Mouse (Mus musculus) left cerebral cortex, postnatal 14 days (tissue): ENCODE measurements around the gene Celsr1. TPM values are rescaled to one million over a fixed set of nuclear protein-coding genes. Genes with fewer than 3 reads are reported as not detected.
A peak's percentile ranks its signal among the peaks of the same experiment; 100 is the strongest.
"Not testable (repeated sequence)": the region's sequence is repeated elsewhere in the genome, so short reads cannot be mapped to it uniquely, and the experiment has no call there.

ENCODE experiments used
- DNase-seq, 2 experiments: peaks; one replicate each; pipeline ENCODE4 v3.0.0; 2021 to 2022; ENCODE audit warnings: low spot score in 2 of 2, mixed read lengths in 1 of 2
- intact Hi-C: fragments of 180-260 bp; cut with DNase I; formaldehyde crosslinking; loops from one replicate; pipeline ENCODE4 v1.15.1; 2025
- total RNA-seq, 2 experiments: library from RNA; stranded (reverse); gene quantifications; 2 replicates each; pipeline ENCODE4 v1.2.3; 2021

The Celsr1 gene
- total RNA-seq, 2 experiments from 2014 or later, result 2.2 to 3.1 TPM

- intact Hi-C loops, result no loop called here
- DNase-seq, result no peak
Measured at GRCm38 (mm10) chr15:86066836-86067580, 33.4 kb upstream of the Celsr1 start.

DNA sequence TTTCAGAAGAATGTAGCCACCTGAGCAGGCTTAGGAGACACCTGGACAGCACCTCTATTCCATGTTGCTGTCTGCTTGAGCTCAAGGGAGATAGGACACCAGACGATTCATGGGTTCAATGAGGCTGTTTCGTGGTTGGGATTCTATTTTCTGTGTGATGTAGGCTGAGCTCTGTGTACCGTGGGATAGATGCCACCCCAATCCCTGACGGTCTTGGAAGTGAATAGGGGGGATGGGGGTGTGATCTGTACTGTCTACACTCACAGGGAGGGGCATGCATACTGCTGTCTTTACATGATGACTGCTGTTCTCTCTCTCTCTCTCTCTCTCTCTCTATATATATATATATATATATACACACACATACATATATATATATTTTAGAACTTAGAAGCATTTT is 31.8 kb upstream of the Celsr1 start:
- intact Hi-C loops, result no loop called here
- peak in 1 of 2 experiments; percentile 77 for DNase-seq

DNA sequence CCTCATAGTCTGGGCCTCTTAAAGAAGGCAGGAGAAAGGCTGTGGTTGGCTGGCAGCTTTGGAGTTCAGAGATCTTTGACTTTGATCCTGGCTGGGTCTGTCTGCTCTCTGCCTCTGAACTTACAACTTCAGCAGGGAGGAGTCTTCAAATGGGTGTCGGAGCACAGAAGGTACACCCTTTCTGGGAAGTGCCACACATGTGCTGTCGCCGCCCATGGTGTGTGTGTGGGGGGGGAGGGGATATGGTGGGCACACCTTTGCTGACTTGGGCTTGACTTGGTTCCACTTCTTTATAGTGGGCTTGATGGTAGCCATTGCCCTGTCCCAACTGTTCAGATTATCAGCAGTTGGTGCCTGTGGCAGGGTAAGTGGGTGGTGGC is 31.3 kb upstream of the Celsr1 start:
- DNase-seq, result no peak
- intact Hi-C loops, result no loop called here

DNA sequence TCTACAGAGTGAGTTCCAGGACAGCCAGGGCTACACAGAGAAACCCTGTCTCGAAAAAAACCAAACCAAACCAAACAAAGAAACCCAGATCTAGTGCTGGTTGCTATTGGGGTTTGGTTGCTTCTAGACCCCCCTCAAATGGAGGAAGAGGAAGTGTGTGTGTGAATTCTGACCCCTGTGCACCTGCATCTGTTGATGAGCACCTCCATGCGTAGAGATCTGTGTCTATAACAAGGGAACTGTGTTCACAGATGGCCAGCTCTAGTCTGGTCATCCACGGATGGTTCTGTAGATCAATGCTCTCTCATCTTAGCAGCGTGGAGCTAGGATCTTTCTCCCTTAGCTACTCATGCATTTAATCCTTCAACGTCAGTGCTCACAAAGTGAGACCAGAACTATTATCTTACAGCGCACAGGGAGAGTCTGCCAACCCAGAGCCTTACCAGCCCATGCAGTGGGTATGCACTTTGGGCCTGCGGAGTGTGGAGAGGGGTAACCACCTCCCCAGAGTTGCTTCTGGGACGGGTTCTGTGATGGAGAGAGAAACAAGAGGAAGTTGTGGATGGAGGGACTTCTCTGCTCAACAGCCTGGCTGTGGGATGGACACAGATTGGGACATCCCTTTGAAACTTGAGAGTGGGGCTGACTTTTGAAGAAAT is 30.7 kb upstream of the Celsr1 start:
- DNase-seq, result no peak
- intact Hi-C loops, result no loop called here

DNA sequence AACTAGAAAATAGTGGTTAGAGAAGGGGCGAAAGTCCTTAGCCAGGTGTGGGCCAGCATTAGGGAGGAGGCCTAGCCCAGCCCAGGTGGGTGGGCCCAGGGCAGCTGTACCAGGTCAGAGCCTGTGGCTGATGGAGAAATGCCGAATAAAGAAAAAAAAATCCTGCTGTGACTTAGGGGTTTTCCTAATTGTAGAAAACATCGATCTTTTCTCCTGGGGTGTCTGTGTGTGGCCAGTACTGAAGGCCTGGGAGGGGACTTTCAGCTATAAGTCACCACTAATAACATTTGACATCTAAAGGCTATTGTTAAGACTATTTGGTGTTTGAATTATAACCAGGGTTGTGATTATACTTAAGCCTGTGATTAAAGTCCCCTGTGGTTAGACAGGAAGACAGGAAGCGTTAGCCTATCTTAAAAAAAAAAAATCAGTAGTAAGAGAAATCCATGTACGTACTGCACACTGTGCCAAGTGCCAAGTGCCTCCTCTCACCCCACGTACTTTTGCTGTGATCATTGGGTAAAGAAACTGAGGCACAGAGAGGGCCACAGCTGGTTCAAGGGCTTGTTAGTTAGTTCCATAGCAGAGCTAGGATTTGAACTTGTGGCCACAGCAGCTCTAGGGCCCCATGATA is 28.4 kb upstream of the Celsr1 start:
- no peak for DNase-seq
- intact Hi-C loops, result loop anchor here (2.0 kb wide), 1 partner anchor 47 kb away; no protein-coding TSS in a partner anchor

DNA sequence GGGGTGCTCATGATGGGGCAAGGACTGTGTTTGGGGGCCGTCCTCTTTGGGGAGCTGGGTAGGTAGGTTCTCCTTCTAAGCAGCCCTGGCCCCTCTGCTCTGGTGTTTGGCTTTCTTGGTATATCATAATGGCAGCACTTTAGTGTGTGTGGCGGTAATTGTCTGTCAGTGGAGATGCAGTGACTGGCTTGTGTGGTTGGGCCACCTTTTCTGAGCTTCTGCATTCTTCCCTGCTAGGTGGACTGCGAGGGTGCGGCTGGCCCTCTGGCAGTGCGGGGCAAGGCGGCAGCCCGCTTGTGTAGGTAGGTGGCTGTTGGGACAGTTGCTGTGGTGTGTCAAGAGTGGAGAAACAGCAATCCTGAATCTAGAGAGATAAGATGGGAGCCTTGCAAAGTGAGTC is 27.6 kb upstream of the Celsr1 start:
- DNase-seq, result no peak
- intact Hi-C loops, result loop anchor here (2.0 kb wide), 1 partner anchor 48 kb away; no protein-coding TSS in a partner anchor

DNA sequence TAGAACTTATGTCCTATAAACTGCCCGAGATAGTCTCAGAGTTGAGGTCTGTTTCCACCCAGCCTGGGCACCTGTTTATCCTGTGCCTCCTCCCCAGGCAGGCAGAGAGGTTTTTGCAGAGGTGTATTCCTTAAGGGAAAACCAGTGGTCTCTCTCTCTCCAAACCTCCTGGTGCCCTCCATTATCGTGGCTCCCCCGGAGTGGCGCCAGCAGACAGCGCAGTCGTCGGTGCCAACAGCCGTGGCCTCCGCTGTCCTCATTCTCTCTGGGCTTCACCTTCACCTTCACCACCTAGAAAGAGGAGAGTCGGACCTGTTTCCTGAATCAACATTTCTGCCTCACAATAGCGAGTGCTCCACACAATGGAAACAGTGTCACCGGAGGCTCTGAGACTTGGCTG is 27.0 kb upstream of the Celsr1 start:
- intact Hi-C loops, result loop anchor here (2.0 kb wide), 1 partner anchor 48 kb away; no protein-coding TSS in a partner anchor
- no peak for DNase-seq

- intact Hi-C loops, result loop anchor here (2.0 kb wide), 1 partner anchor 49 kb away; no protein-coding TSS in a partner anchor
- no peak for DNase-seq
Measured at GRCm38 (mm10) chr15:86059835-86060380, 26.3 kb upstream of the Celsr1 start.

DNA sequence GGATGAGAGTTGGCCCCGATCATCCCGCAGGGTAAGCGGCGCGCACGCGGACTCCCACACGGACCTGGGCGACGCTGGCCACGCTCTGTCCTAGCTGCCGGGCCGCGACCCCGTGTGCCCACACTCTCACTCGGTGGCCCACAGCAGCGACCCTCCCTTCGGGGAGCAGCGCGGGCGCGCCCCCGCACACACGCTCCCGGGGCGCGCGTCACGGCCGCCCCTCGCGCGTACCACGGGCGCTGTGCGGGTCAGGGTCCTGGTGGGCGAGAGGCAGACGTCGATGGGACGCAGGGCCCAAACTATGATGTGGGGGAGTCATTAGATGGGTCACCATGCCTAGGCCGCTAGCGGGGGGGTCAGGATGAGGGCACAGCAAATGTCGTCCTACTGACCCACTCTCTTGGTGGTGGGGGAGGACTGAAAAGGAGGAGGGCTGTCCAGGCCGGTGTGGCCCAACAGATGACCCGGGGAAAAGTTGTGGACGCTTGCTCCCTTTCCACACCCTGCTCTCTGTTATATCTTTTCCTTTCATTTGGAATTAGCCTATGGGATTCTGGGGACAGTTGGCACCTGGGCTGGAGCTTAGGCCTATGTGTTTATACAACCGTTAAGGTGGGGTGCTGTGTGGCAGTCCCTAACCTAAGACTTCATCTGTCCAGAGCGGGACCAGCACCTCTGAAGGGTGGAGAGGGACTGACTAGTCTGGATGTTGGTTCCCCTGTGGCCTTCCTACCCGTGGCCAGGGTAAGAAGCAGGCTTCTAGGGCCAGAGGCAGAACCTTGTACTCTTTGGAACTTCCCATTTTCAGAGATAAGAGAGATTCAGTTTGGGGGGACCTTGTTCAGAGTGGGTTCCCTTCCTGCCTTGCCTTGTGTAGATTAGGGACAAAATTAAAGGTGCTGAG is 25.6 kb upstream of the Celsr1 start:
- DNase-seq, result no peak
- intact Hi-C loops, result no loop called here

DNA sequence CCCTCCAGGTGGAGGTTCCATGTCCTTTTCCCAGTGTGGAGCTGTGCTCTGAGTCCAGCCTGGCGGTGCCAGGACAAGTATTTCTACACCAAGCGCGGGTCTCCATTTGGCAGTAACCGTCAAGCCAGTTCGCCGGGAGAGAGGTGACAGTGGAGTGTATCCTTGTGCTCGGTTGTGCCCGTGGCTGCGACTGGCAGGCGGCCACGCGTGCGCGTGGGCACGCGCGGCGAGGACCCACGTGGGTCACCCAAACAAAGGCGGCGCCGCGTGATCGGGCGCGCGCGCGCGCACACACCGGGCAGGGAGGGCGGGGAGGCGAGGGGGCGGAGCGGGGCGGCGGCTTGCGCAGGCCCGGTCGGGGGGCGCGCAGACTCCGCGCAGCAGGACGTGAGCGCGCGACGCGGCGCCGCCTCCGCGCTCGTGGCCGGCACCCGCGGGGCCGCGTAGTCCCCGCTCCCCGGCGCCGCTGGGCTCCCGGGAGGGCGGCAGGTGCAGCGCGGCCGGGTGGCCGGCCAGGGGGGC is 24.9 kb upstream of the Celsr1 start:
- intact Hi-C loops, result no loop called here
- peak; percentile 92 to 95 for DNase-seq

- no peak for DNase-seq
- intact Hi-C loops, result no loop called here
Measured at GRCm38 (mm10) chr15:86057908-86058307, 24.3 kb upstream of the Celsr1 start.

GRCm38 (mm10) chr15:86057413-86057812 is 23.8 kb upstream of the Celsr1 start, which contains the start of gene Gramd4:
TSS of gene Gramd4 (plus strand) at chr15:86057695.
- intact Hi-C loops, result no loop called here
- DNase-seq, result no peak

- intact Hi-C loops, result no loop called here
Measured at GRCm38 (mm10) chr15:86056221-86056760, 22.7 kb upstream of the Celsr1 start.

GRCm38 (mm10) chr15:86054861-86055260 is 21.3 kb upstream of the Celsr1 start:
- intact Hi-C loops, result loop anchor here (1.0 to 5.0 kb wide), 2 partner anchors 69 to 82 kb away; no protein-coding TSS in a partner anchor
- not testable (repeated sequence) for DNase-seq

More at GRCm38 (mm10) chr15:86056221-86056760, 22.7 kb upstream of the Celsr1 start:
- no peak for DNase-seq

- intact Hi-C loops, result loop anchor here (1.0 to 5.0 kb wide), 2 partner anchors 70 to 83 kb away; no protein-coding TSS in a partner anchor
- DNase-seq, result peak; percentile 89 to 90
Measured at GRCm38 (mm10) chr15:86053890-86054536, 20.4 kb upstream of the Celsr1 start.

GRCm38 (mm10) chr15:86051878-86052478 is 18.4 kb upstream of the Celsr1 start:
- no peak for DNase-seq
- intact Hi-C loops, result loop anchor here (5.0 kb wide), 1 partner anchor 85 kb away; no protein-coding TSS in a partner anchor

DNA sequence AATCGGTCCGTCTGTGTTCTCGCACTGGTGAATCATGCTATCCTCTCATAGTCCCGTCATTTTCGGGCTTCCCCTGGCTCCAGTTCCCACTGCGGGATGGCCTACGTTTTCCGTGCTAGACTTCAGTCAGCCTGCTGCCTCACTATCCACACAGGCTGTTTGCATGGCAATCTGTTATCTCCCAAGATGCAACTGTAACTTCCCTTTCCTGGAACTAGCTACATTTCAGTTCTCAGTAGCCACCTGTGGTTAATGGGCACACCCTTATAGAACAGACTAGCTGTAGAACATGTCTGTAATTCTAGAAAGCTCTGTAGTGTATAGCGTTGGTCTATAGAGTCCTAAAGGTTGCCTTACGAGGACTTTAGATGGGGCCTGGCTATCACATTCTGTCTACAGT is 17.6 kb upstream of the Celsr1 start:
- intact Hi-C loops, result loop anchor here (5.0 kb wide), 1 partner anchor 86 kb away; no protein-coding TSS in a partner anchor
- DNase-seq, result no peak
